Mouse (Mus musculus) cortical plate, adult 2 months (tissue): ENCODE measurements around the gene Ippk.

Source experiments
- CTCF ChIP-seq: fragments of 200-500 bp; IDR thresholded peaks from 2 replicates; pipeline ENCODE4 v1.5.1; 2011; ENCODE audit warnings: mild to moderate bottlenecking, control low read depth, low read length; ENCODE audit not compliant: insufficient read depth; ENCODE audit errors: extremely low read depth
- POLR2A ChIP-seq: fragments of 200-500 bp; IDR thresholded peaks from 2 replicates; pipeline ENCODE4 v1.6.1; 2011; ENCODE audit warnings: mild to moderate bottlenecking, low read length, control low read depth; ENCODE audit not compliant: insufficient read depth; ENCODE audit errors: extremely low read depth

DNA sequence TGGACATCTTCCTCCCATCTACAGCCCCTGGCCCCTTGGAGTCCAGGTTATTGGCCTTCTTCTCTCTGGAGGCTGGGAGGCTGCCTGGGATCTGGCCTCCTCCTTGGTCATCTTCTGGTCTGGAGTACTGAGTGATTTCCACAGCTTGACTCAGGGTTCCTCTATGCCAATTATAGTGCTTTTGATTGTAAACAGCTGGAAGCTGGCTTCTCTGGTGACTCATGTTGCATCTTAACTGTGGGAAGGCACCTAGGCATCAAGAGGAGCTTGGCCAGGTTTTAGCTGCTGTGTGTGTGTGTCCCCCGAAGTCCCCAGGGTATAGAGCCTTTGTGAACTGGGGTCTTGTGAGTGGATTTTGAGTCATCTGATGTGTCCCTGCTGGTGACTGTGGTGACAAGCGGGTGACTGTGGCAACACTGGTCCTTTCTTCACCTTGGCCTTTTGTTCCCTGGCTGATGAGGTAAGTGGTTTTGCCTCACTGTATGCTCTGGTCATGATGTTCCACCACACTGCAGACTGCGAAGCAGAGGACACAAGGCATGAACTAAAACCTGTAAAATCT lies 26.1 kb upstream of the Ippk start:
- no peak for TF ChIP-seq POLR2A
- TF ChIP-seq CTCF, result no peak
